Mouse (Mus musculus): ENCODE results near the gene Mycbp2. TPM values are rescaled to one million over a fixed set of nuclear protein-coding genes. Genes with fewer than 3 reads are reported as not detected.

Mycbp2 gene
- total RNA-seq, 2 experiments from 2014 or later = 154 to 162 TPM

GRCm38 (mm10) chr14:103286650-103287049 is 60.0 kb downstream of the Mycbp2 start:
- intact Hi-C loops (cut with DNase I) = no loop called here

GRCm38 (mm10) chr14:103276667-103277066 is 69.9 kb downstream of the Mycbp2 start:
- intact Hi-C loops (cut with DNase I) = no loop called here

More at GRCm38 (mm10) chr14:103286650-103287049, 60.0 kb downstream of the Mycbp2 start:
- DNase-seq (ENCODE audit: low spot score in 2 of 2) = no peak

GRCm38 (mm10) chr14:103260437-103260836 is 86.2 kb downstream of the Mycbp2 start:
- no peak for DNase-seq (ENCODE audit: low spot score in 2 of 2)
- intact Hi-C loops (cut with DNase I) = no loop called here

More at GRCm38 (mm10) chr14:103276667-103277066, 69.9 kb downstream of the Mycbp2 start:
- DNase-seq (ENCODE audit: low spot score in 2 of 2) = no peak

GRCm38 (mm10) chr14:103258745-103259144 is 87.9 kb downstream of the Mycbp2 start:
- intact Hi-C loops (cut with DNase I) = no loop called here
- no peak for DNase-seq (ENCODE audit: low spot score in 2 of 2)

- intact Hi-C loops (cut with DNase I) = loop anchor here (1.0 kb wide), 1 partner anchor 215 kb away; no protein-coding TSS in a partner anchor
- peak in 1 of 2 experiments; percentile 76 for DNase-seq (ENCODE audit: low spot score in 2 of 2)
Observed at GRCm38 (mm10) chr14:103256866-103257265, 89.7 kb downstream of the Mycbp2 start.

- intact Hi-C loops (cut with DNase I) = no loop called here
- peak in 1 of 2 experiments; percentile 57 for DNase-seq (ENCODE audit: low spot score in 2 of 2)
Observed at GRCm38 (mm10) chr14:103254311-103254710, 92.3 kb downstream of the Mycbp2 start.

- intact Hi-C loops (cut with DNase I) = no loop called here
- no peak for DNase-seq (ENCODE audit: low spot score in 2 of 2)
Observed at GRCm38 (mm10) chr14:103242020-103242419, 104.6 kb downstream of the Mycbp2 start.

- no peak for DNase-seq (ENCODE audit: low spot score in 2 of 2)
- intact Hi-C loops (cut with DNase I) = no loop called here
Observed at GRCm38 (mm10) chr14:103234770-103235169, 111.8 kb downstream of the Mycbp2 start.

GRCm38 (mm10) chr14:103233640-103234593 is 112.7 kb downstream of the Mycbp2 start:
- intact Hi-C loops (cut with DNase I) = no loop called here
- peak in 1 of 2 experiments; percentile 24 for DNase-seq (ENCODE audit: low spot score in 2 of 2)

GRCm38 (mm10) chr14:103222356-103222755 is 124.3 kb downstream of the Mycbp2 start:
- no peak for DNase-seq (ENCODE audit: low spot score in 2 of 2)
- intact Hi-C loops (cut with DNase I) = no loop called here

- intact Hi-C loops (cut with DNase I) = no loop called here
- DNase-seq (ENCODE audit: low spot score in 2 of 2) = no peak
Observed at GRCm38 (mm10) chr14:103221751-103222150, 124.9 kb downstream of the Mycbp2 start.

- DNase-seq (ENCODE audit: low spot score in 2 of 2) = no peak
- intact Hi-C loops (cut with DNase I) = no loop called here
Observed at GRCm38 (mm10) chr14:103216331-103216730, 130.3 kb downstream of the Mycbp2 start.

- no peak for DNase-seq (ENCODE audit: low spot score in 2 of 2)
- intact Hi-C loops (cut with DNase I) = no loop called here
Observed at GRCm38 (mm10) chr14:103186658-103187057, 160.0 kb downstream of the Mycbp2 start.

GRCm38 (mm10) chr14:103186076-103186475 is 160.5 kb downstream of the Mycbp2 start:
- no peak for DNase-seq (ENCODE audit: low spot score in 2 of 2)
- intact Hi-C loops (cut with DNase I) = no loop called here

- DNase-seq (ENCODE audit: low spot score in 2 of 2) = no peak
- intact Hi-C loops (cut with DNase I) = no loop called here
Observed at GRCm38 (mm10) chr14:103180096-103180495, 166.5 kb downstream of the Mycbp2 start.

- intact Hi-C loops (cut with DNase I) = no loop called here
- peak; percentile 45 to 89 for DNase-seq (ENCODE audit: low spot score in 2 of 2)
Observed at GRCm38 (mm10) chr14:103162923-103163322, 183.7 kb downstream of the Mycbp2 start.

- intact Hi-C loops (cut with DNase I) = no loop called here
- peak in 1 of 2 experiments; percentile 54 for DNase-seq (ENCODE audit: low spot score in 2 of 2)
Observed at GRCm38 (mm10) chr14:103155685-103156084, 190.9 kb downstream of the Mycbp2 start.

- intact Hi-C loops (cut with DNase I) = loop anchor here (5.0 kb wide), 2 partner anchors 38 to 317 kb away; no protein-coding TSS in a partner anchor
- peak; percentile 39 to 92 for DNase-seq (ENCODE audit: low spot score in 2 of 2)
Observed at GRCm38 (mm10) chr14:103150139-103150538, 196.5 kb downstream of the Mycbp2 start.

- peak in 1 of 2 experiments; percentile 27 for DNase-seq (ENCODE audit: low spot score in 2 of 2)
- intact Hi-C loops (cut with DNase I) = no loop called here
Observed at GRCm38 (mm10) chr14:103131991-103132390, 214.6 kb downstream of the Mycbp2 start.

- no peak for DNase-seq (ENCODE audit: low spot score in 2 of 2)
- intact Hi-C loops (cut with DNase I) = no loop called here
Observed at GRCm38 (mm10) chr14:103125756-103126155, 220.9 kb downstream of the Mycbp2 start.
